Mouse (Mus musculus) heart, postnatal 0 days (tissue): ENCODE data around the gene Fpr2. TPM values are rescaled to one million over a fixed set of nuclear protein-coding genes. Genes with fewer than 3 reads are reported as not detected.
A peak's percentile ranks its signal among the peaks of the same experiment; 100 is the strongest.

ENCODE experiments used
- ATAC-seq: fragments of 200-750 bp; cut with Nextera tagmentation; 2 replicates; pipeline ENCODE4 v1.8.0; 2017; ENCODE audit warnings: low read depth, moderate number of reproducible peaks, moderate library complexity; ENCODE audit not compliant: insufficient read depth
- DNase-seq: peaks from one replicate; pipeline ENCODE4 v3.0.0-alpha.2; 2016; ENCODE audit warnings: low spot score
- H3K27ac ChIP-seq: fragments of 300-500 bp; sonication (generic); 2 replicates; pipeline ENCODE4 v1.5.1; 2014; ENCODE audit warnings: low read depth, mild to moderate bottlenecking
- H3K27me3 ChIP-seq: fragments of 300-500 bp; sonication (generic); 2 replicates; pipeline ENCODE4 v1.6.1; 2014; ENCODE audit warnings: low read length, mixed read lengths; ENCODE audit not compliant: control insufficient read depth, insufficient read depth
- H3K36me3 ChIP-seq: fragments of 300-500 bp; sonication (generic); replicated peaks from 2 replicates; pipeline ENCODE4 v1.6.1; 2014; ENCODE audit warnings: low read length, mixed read lengths; ENCODE audit not compliant: control insufficient read depth, insufficient read depth
- H3K4me1 ChIP-seq: fragments of 300-500 bp; sonication (generic); 2 replicates; pipeline ENCODE4 v1.6.1; 2014; ENCODE audit warnings: antibody characterized with exemption; ENCODE audit not compliant: control insufficient read depth, insufficient read depth
- H3K4me2 ChIP-seq: fragments of 300-500 bp; sonication (generic); 2 replicates; pipeline ENCODE4 v1.6.1; 2014; ENCODE audit warnings: low read depth, mild to moderate bottlenecking, low read length, moderate library complexity
- H3K4me3 ChIP-seq: fragments of 300-500 bp; sonication (generic); 2 replicates; pipeline ENCODE4 v1.5.1; 2014; ENCODE audit warnings: low read depth, low read length
- H3K9ac ChIP-seq: fragments of 300-500 bp; sonication (generic); replicated peaks from 2 replicates; pipeline ENCODE4 v1.6.1; 2014; ENCODE audit warnings: low read depth, low read length, mixed read lengths
- H3K9me3 ChIP-seq: fragments of 300-500 bp; sonication (generic); replicated peaks from 2 replicates; pipeline ENCODE4 v1.6.1; 2016; ENCODE audit warnings: low read length; ENCODE audit not compliant: control insufficient read depth
- CTCF ChIP-seq: IDR thresholded peaks from 2 replicates; pipeline ENCODE4 v1.5.1; 2016; ENCODE audit warnings: antibody characterized with exemption, control low read depth, low read depth
- EP300 ChIP-seq: IDR thresholded peaks from 2 replicates; pipeline ENCODE4 v1.6.1; 2016; ENCODE audit warnings: antibody characterized with exemption, low read depth
- WGBS: fragments of 180-500 bp; shearing (Covaris S2); extraction: QIAGEN DNeasy Blood & Tissue Kit; methylation state at CpG from one replicate; pipeline ENCODE4 v1.1.7; 2014; 5-methylcytosine and 5-hydroxymethylcytosine counted together
- polyA plus RNA-seq: library from polyadenylated mRNA; unstranded; fragments of >200 nt; fragmentation: Nextera tagmentation; extraction: Ambion mirVana; gene quantifications from 2 replicates; pipeline ENCODE4 v1.2.1, GENCODE M21; 2015
- total RNA-seq: library from RNA; depleted of rRNA; stranded (reverse); fragments of >200 nt; gene quantifications from 2 replicates; pipeline ENCODE4 v1.2.3, GENCODE M21; 2014; ENCODE audit warnings: low replicate concordance

The Fpr2 gene
- total and polyA plus RNA-seq, 2 experiments from 2014 or later = 0.19 TPM; not detected in 1

- DNase-seq (no peak), ATAC-seq (no peak)
- no peak overlapping the region for H3K4me3 ChIP-seq
- H3K9ac ChIP-seq = no peak overlapping the region
- H3K36me3 ChIP-seq = peaks cover 4% of the 10 kb centered on the region
- H3K4me1 ChIP-seq = no peaks in the 10 kb centered on the region
- H3K27me3 ChIP-seq = 0 out of 2 replicates have a peak, but pooled peaks cover 6% of the 10 kb centered on the region
- TF ChIP-seq EP300 (no peak), CTCF (peak; percentile 20; the same call in 1 of the 2 replicates)
- no peak overlapping the region for H3K4me2 ChIP-seq
- H3K9me3 ChIP-seq = no peaks in the 10 kb centered on the region
- no peak overlapping the region for H3K27ac ChIP-seq
- 69% methylated on average over 10 of the region's 10 CpGs for WGBS
These were observed 42.2 kb upstream of the Fpr2 start for GRCm38 (mm10) chr17:17845187-17846027.

GRCm38 (mm10) chr17:17848988-17849387, 38.6 kb upstream of the Fpr2 start:
- no peaks in the 10 kb centered on the region for H3K9me3 ChIP-seq
- H3K9ac ChIP-seq = no peak overlapping the region
- H3K27me3 ChIP-seq = 0 out of 2 replicates have a peak, but pooled peaks cover 6% of the 10 kb centered on the region
- 51% methylated on average over 2 of the region's 2 CpGs for WGBS
- ATAC-seq = no peak
- TF ChIP-seq CTCF (no peak), EP300 (no peak)
- no peaks in the 10 kb centered on the region for H3K36me3 ChIP-seq
- H3K4me3 ChIP-seq = no peak overlapping the region
- H3K4me2 ChIP-seq = no peak overlapping the region
- H3K4me1 ChIP-seq = no peaks in the 10 kb centered on the region
- no peak overlapping the region for H3K27ac ChIP-seq
- DNase-seq = no peak

- no peaks in the 10 kb centered on the region for H3K4me1 ChIP-seq
- no peak overlapping the region for H3K4me2 ChIP-seq
- TF ChIP-seq CTCF (no peak), EP300 (no peak)
- WGBS = 25% methylated on average over 55 of the region's 55 CpGs
- no peaks in the 10 kb centered on the region for H3K36me3 ChIP-seq
- H3K9me3 ChIP-seq = no peaks in the 10 kb centered on the region
- H3K4me3 ChIP-seq = no peak overlapping the region
- H3K27ac ChIP-seq = no peak overlapping the region
- H3K27me3 ChIP-seq = 0 out of 2 replicates have a peak, but pooled peaks cover 6% of the 10 kb centered on the region
- ATAC-seq = no peak
- no peak for DNase-seq
- H3K9ac ChIP-seq = no peak overlapping the region
These were observed 37.5 kb upstream of the Fpr2 start for GRCm38 (mm10) chr17:17849906-17850712.

GRCm38 (mm10) chr17:17855064-17855838, 32.4 kb upstream of the Fpr2 start, which contains the start of gene Has1:
TSS of gene Has1 (minus strand) at chr17:17855205.
- H3K9me3 ChIP-seq = no peaks in the 10 kb centered on the region
- no peak for TF ChIP-seq EP300
- no peak for TF ChIP-seq CTCF
- no peak within 1 kb of the TSS for H3K27ac ChIP-seq
- no peak for DNase-seq
- no peak for ATAC-seq
- no peaks in the 10 kb centered on the region for H3K36me3 ChIP-seq
- no peak within 1 kb of the TSS for H3K4me3 ChIP-seq
- WGBS = 43% methylated on average over 8 of the region's 8 CpGs
- H3K27me3 ChIP-seq = 0 out of 2 replicates have a peak, but pooled peaks cover 1% of the 10 kb centered on the region
- H3K9ac ChIP-seq = no peak within 1 kb of the TSS
- no peak within 1 kb of the TSS for H3K4me2 ChIP-seq
- H3K4me1 ChIP-seq = no peaks in the 10 kb centered on the region

- no peak overlapping the region for H3K4me3 ChIP-seq
- H3K36me3 ChIP-seq = no peaks in the 10 kb centered on the region
- ATAC-seq (no peak), DNase-seq (no peak)
- no peak overlapping the region for H3K27ac ChIP-seq
- WGBS = 69% methylated on average over 1 of the region's 1 CpGs
- no peaks in the 10 kb centered on the region for H3K27me3 ChIP-seq
- H3K4me1 ChIP-seq = no peaks in the 10 kb centered on the region
- H3K4me2 ChIP-seq = no peak overlapping the region
- H3K9ac ChIP-seq = no peak overlapping the region
- no peak for TF ChIP-seq EP300
- TF ChIP-seq CTCF = no peak
- no peaks in the 10 kb centered on the region for H3K9me3 ChIP-seq
These were observed 31.0 kb upstream of the Fpr2 start for GRCm38 (mm10) chr17:17856612-17857011.
